In genomic region chr11:85956422-85956821, GRCm38 (mm10) we compare ENCODE assay signal across 20 mouse cellular contexts.
"Had no signal": no experiment of that assay in that cellular context is flagged by ENCODE, and none has a peak within 500 bp of the region (broad histone marks: within the 10 kb centered on the region; RNA-seq: fewer than 3 reads in every experiment).

No protein-coding gene starts in this region.

- H3K27me3 ChIP-seq: heart, embryonic 12.5 days; hindbrain, embryonic 12.5 days; intestine, embryonic 15.5 days; limb, embryonic 13.5 days; liver, embryonic 12.5 days; liver, embryonic 15.5 days had no signal

- H3K9ac ChIP-seq: heart, embryonic 12.5 days; hindbrain, embryonic 12.5 days; hindbrain, embryonic 14.5 days; intestine, embryonic 15.5 days; limb, embryonic 13.5 days; liver, embryonic 12.5 days; liver, embryonic 15.5 days had no signal

- H3K9me3 ChIP-seq: heart, embryonic 10.5 days; heart, embryonic 12.5 days; hindbrain, embryonic 10.5 days; hindbrain, embryonic 12.5 days; intestine, embryonic 15.5 days; limb, embryonic 13.5 days; liver, embryonic 12.5 days; liver, embryonic 15.5 days had no signal

- H3K36me3 ChIP-seq: heart, embryonic 10.5 days; heart, embryonic 12.5 days; hindbrain, embryonic 10.5 days; hindbrain, embryonic 12.5 days; intestine, embryonic 15.5 days; limb, embryonic 13.5 days; liver, embryonic 12.5 days; liver, embryonic 15.5 days had no signal

- H3K4me3 ChIP-seq: heart, embryonic 10.5 days; heart, embryonic 12.5 days; hindbrain, embryonic 10.5 days; hindbrain, embryonic 12.5 days; intestine, embryonic 15.5 days; layer of hippocampus, adult 2 months; limb, embryonic 13.5 days; liver, embryonic 12.5 days; liver, embryonic 15.5 days had no signal

- H3K4me1 ChIP-seq: heart, embryonic 12.5 days; hindbrain, embryonic 10.5 days; hindbrain, embryonic 12.5 days; intestine, embryonic 15.5 days; liver, embryonic 15.5 days had no signal

- H3K27ac ChIP-seq: heart, embryonic 10.5 days; hindbrain, embryonic 10.5 days; hindbrain, embryonic 12.5 days; hindbrain, embryonic 14.5 days; intestine, embryonic 15.5 days; layer of hippocampus, adult 2 months; liver, embryonic 12.5 days; liver, embryonic 15.5 days had no signal

- DNase-seq: gastrocnemius, postnatal 14 days; gastrocnemius, postnatal 36 days; heart, adult 11 months; heart, postnatal 10 days; heart, postnatal 4 days; kidney, adult 8-10 months; layer of hippocampus, postnatal 36 days had no signal

- H3K4me2 ChIP-seq: heart, embryonic 12.5 days; hindbrain, embryonic 12.5 days; hindbrain, embryonic 14.5 days; intestine, embryonic 15.5 days; limb, embryonic 13.5 days; liver, embryonic 12.5 days; liver, embryonic 15.5 days had no signal

- ATAC-seq: hindbrain, embryonic 16.5 days; inflammation-experienced regulatory T-cells, adult 6 months; intestine, embryonic 15.5 days; intestine, postnatal 0 days; liver, embryonic 12.5 days had no signal
